In genomic region chr9:45958023-45958670, GRCm38 (mm10) we compare ENCODE assay signal across 10 mouse cellular contexts. TPM values are rescaled to one million over a fixed set of nuclear protein-coding genes. Genes with fewer than 3 reads are reported as not detected.
A peak's percentile ranks its signal among the peaks of the same experiment; 100 is the strongest.
DNase-seq lines count a peak whose midpoint lies in the region; ATAC-seq lines count a peak whose summit lies in the region.
"Had no signal": no experiment of that assay in that cellular context is flagged by ENCODE, and none has a peak within 500 bp of the region (broad histone marks: within the 10 kb centered on the region; RNA-seq: fewer than 3 reads in every experiment).

No protein-coding gene starts in this region.

- no peak overlapping the region for H3K9ac ChIP-seq in limb, embryonic 12.5 days (replicated peaks)

- 0 out of 2 replicates have a peak overlapping the region, but pooled peaks have one; percentile 3 for H3K27ac ChIP-seq in limb, embryonic 12.5 days
- H3K27ac ChIP-seq in limb, embryonic 10.5 days, result no peak overlapping the region

- peak; percentile 23 to 44 for DNase-seq in heart, adult 18-20 months
- no peak for DNase-seq in heart, postnatal 25 days (ENCODE audit: low spot score)
- no peak for DNase-seq in limb, embryonic 10.5 days (ENCODE audit: low spot score)
- peak; percentile 74 for DNase-seq in adrenal gland, postnatal 14 days
- peak; percentile 44 to 55 for DNase-seq in kidney, postnatal 4 days
- DNase-seq in right cerebral cortex, postnatal 25 days, result no peak
- DNase-seq in urinary bladder, postnatal 14 days (ENCODE audit: low spot score), result no peak
- DNase-seq: right cerebral cortex, adult 18-20 months had no signal

- intact Hi-C loops in heart, postnatal 25 days (cut with DNase I), result no loop called here

- 64% methylated on average over 7 of the region's 7 CpGs for WGBS in limb, embryonic 12.5 days
- whole genome bisulfite sequencing in limb, embryonic 10.5 days, result 72% methylated on average over 7 of the region's 7 CpGs

- H3K9me3 ChIP-seq in limb, embryonic 12.5 days, result no peaks in the 10 kb centered on the region
- no peaks in the 10 kb centered on the region for H3K9me3 ChIP-seq in limb, embryonic 10.5 days (replicated peaks)

- H3K4me3 ChIP-seq in limb, embryonic 12.5 days (replicated peaks), result no peak overlapping the region
- H3K4me3 ChIP-seq in limb, embryonic 10.5 days, result no peak overlapping the region

- peaks cover 28% of the 10 kb centered on the region for H3K4me1 ChIP-seq in limb, embryonic 12.5 days (replicated peaks)
- H3K4me1 ChIP-seq in limb, embryonic 10.5 days, result peaks cover 23% of the 10 kb centered on the region

- H3K36me3 ChIP-seq in limb, embryonic 12.5 days, result peaks cover 29% of the 10 kb centered on the region
- H3K36me3 ChIP-seq in limb, embryonic 10.5 days, result peaks cover 31% of the 10 kb centered on the region

- H3K4me2 ChIP-seq in limb, embryonic 12.5 days, result no peak overlapping the region

- no peaks in the 10 kb centered on the region for H3K27me3 ChIP-seq in limb, embryonic 12.5 days
- H3K27me3 ChIP-seq in limb, embryonic 10.5 days (ENCODE audit: low read depth, poor library complexity, severe bottlenecking), result no peaks in the 10 kb centered on the region

- ATAC-seq in limb, embryonic 12.5 days (ENCODE audit: insufficient number of reproducible peaks, insufficient read depth, low FRiP score, low TSS enrichment, low read depth), result no peak
- ATAC-seq: CD4-positive, CD25-positive, alpha-beta regulatory T cell, adult 4 months had no signal

RNA-seq across cellular contexts. Expression of gene Sidt2, which starts 3.1 kb away (rescaled TPM):
- total RNA-seq in heart, adult 18-20 months (2021), result 10 to 100 TPM; 57.6 to 67.8 TPM
- total RNA-seq in heart, postnatal 25 days (2021), result 10 to 100 TPM; 70.9 to 76.5 TPM
- polyA plus RNA-seq in limb, embryonic 12.5 days (2016; fragmentation: Nextera tagmentation; extraction: Ambion mirVana), result 34.5 and 38.4 TPM in 2 replicates
- 26.0 and 28.6 TPM in 2 replicates for polyA plus RNA-seq in limb, embryonic 10.5 days (2016; fragmentation: Nextera tagmentation; extraction: Ambion mirVana)
- 177 and 178 TPM in 2 replicates for total RNA-seq in adrenal gland, postnatal 14 days (2021)

RNA-seq across cellular contexts. Expression of gene Tagln, which starts 22.3 kb away (rescaled TPM):
- 10 to 100 TPM; 68.3 to 71.6 TPM for total RNA-seq in heart, adult 18-20 months (2021)
- total RNA-seq in heart, postnatal 25 days (2021), result 10 to 100 TPM; 45.4 to 93.0 TPM
- polyA plus RNA-seq in limb, embryonic 12.5 days (2016; fragmentation: Nextera tagmentation; extraction: Ambion mirVana), result 7.5 and 10.8 TPM in 2 replicates
- polyA plus RNA-seq in limb, embryonic 10.5 days (2016; fragmentation: Nextera tagmentation; extraction: Ambion mirVana), result 4.7 and 6.0 TPM in 2 replicates
- 57.9 and 85.1 TPM in 2 replicates for total RNA-seq in adrenal gland, postnatal 14 days (2021)

RNA-seq across cellular contexts. Expression of gene Rnf214, which starts 51.4 kb away (rescaled TPM):
- total RNA-seq in heart, adult 18-20 months (2021), result 10 to 100 TPM; 31.7 to 35.2 TPM
- total RNA-seq in heart, postnatal 25 days (2021), result 10 to 100 TPM; 30.6 to 31.4 TPM
- polyA plus RNA-seq in limb, embryonic 12.5 days (2016; fragmentation: Nextera tagmentation; extraction: Ambion mirVana), result 57.9 and 61.7 TPM in 2 replicates
- polyA plus RNA-seq in limb, embryonic 10.5 days (2016; fragmentation: Nextera tagmentation; extraction: Ambion mirVana), result 52.0 and 61.2 TPM in 2 replicates
- total RNA-seq in adrenal gland, postnatal 14 days (2021), result 39.0 and 40.0 TPM in 2 replicates

RNA-seq across cellular contexts. Expression of gene Pcsk7, which starts 51.9 kb away (rescaled TPM):
- 10 to 100 TPM; 13.2 to 13.5 TPM for total RNA-seq in heart, adult 18-20 months (2021)
- total RNA-seq in heart, postnatal 25 days (2021), result 10 to 100 TPM; 17.1 to 18.9 TPM
- 22.6 and 23.9 TPM in 2 replicates for polyA plus RNA-seq in limb, embryonic 12.5 days (2016; fragmentation: Nextera tagmentation; extraction: Ambion mirVana)
- polyA plus RNA-seq in limb, embryonic 10.5 days (2016; fragmentation: Nextera tagmentation; extraction: Ambion mirVana), result 17.3 and 23.5 TPM in 2 replicates
- total RNA-seq in adrenal gland, postnatal 14 days (2021), result 26.6 and 28.4 TPM in 2 replicates

RNA-seq across cellular contexts. Expression of gene Pafah1b2, which starts 54.3 kb away (rescaled TPM):
- total RNA-seq in heart, adult 18-20 months (2021), result 10 to 100 TPM; 52.3 to 58.0 TPM
- 10 to 100 TPM; 55.1 to 62.3 TPM for total RNA-seq in heart, postnatal 25 days (2021)
- 220 and 234 TPM in 2 replicates for polyA plus RNA-seq in limb, embryonic 12.5 days (2016; fragmentation: Nextera tagmentation; extraction: Ambion mirVana)
- 246 and 265 TPM in 2 replicates for polyA plus RNA-seq in limb, embryonic 10.5 days (2016; fragmentation: Nextera tagmentation; extraction: Ambion mirVana)
- total RNA-seq in adrenal gland, postnatal 14 days (2021), result 132 and 135 TPM in 2 replicates

Comparison
In these comparisons a context has a peak if more than half of its experiments do, and no peak if none do; other contexts are left out.
1. DNase-seq: peak in heart, adult 18-20 months (2 of 2), adrenal gland, postnatal 14 days (single experiment) and kidney, postnatal 4 days (2 of 2); none in heart, postnatal 25 days (single experiment), limb, embryonic 10.5 days (single experiment), right cerebral cortex, postnatal 25 days (single experiment) and urinary bladder, postnatal 14 days (single experiment).